Mouse (Mus musculus) testis, postnatal 14 days (tissue): ENCODE results near the gene Erich6.

Experiments used
- DNase-seq: peaks from one replicate; pipeline ENCODE4 v3.0.0; 2021; ENCODE audit warnings: low spot score

Gene Erich6

DNA sequence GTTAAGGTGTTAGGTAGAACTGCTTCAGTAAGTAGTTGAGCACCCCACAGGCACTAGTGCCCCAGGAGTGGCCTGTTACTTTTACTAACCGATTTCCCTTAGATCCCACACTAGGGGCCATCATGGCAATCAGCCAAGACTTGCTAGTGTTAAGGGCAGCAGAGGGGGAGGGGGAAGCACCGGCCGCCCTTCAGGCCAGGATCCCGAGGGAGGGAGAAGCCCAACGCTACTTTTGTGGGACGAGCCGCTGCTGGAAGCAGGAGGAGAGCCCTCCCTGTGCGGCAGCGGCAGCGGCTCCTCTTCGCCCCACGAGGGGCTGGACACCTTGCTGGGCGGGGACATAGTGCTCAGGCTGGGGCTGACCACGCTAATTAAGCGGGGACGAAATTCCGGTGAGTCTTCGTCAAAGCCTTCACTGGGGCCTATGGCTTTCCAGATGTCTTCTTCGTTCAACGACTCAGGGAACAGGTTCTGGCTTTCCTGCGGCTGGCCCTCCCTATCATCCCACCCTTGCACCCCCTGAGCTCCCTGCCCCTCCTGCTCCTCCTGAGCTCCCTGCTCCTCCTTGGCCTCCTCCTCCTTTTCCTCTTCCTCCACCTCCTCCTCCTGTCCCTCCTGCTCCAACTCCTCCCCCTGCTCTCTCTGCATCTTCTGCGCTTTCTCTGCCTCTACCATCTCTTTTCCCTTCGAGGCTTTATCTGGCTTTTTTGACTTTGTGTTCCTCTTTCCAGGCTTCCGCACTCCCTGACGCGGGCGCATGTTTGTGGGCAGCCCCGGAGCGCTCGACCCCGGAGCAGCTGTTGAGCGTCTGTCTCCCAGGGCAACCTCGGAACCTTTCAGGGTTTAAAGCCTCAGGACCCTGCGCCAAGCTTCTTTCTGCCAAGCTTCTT is at the start of gene Erich6:
Gene Erich6 (minus strand): TSS at position 802 of the 890 bp plus-strand sequence.
- peak; percentile 53 for DNase-seq

DNA sequence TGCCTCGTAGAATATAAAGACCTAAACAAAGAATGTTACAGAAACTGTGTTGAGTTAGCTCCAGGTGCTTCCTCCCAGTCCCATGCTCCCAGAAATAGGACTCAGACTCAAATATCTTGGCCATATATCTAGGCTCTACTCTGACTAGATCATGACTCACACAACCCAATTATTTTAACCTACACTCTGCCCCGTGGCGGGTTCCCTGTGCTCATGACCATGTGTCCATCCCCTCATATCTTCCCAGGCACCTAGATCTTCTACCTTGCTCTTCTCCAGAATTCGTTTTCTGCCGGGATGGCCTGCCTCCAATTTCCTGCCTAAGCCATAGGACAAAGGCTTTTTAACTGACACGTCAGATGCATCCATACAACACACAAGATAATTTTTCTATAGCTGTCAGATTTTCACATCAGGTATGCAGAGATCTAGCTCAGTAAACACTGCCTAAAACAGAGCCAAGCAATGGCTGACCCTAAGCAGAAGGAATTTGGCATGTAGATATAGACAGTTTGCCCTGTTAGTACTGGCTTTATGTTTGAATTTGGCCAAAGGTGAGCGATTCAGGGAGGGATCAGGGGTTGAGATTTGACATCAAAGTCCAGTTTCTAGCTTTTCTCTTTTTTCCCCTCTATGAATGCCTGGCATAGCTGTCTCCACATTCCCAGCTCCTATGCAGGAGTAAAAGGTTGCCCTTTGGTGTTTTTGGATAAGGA is 49.4 kb upstream of the Erich6 start:
- no peak for DNase-seq

DNA sequence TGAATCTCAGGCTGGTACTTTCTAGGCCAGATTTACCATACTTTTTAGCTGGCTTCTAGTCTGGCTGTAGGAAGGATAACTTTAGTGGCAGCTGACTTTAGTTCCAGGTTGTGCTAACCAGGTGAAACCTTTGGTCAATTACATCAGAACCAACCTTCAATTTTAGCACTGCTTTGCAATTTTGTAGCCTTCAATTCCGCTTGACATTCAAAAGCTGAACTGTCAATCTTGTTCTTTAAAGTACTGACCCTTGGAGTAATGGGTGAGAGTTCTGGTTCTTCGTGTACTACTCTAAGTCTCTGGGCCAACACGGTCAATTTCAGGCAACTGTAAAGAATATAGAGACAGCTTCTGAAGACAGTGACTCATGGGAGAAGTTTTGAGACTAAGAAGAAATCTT is 48.4 kb upstream of the Erich6 start:
- DNase-seq = no peak

DNA sequence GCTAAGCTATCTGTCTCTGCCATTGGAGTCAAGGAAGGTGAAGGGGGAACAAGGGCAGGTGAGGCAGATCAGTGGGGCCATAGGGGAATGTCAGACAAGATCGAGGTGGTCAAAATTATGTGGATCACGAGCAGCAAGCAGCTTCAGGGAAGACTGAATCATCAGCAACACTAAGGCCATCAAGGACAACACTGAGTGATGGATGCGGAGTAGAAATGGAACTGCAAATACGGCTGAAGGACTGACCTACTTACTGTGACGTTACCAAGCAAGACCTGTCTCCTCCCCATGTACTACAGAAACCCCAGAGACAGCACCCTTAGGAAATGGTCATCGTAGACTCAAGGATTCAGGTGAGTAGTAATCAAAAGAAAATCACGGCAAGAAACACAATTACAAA is 46.3 kb upstream of the Erich6 start:
- DNase-seq = no peak

DNA sequence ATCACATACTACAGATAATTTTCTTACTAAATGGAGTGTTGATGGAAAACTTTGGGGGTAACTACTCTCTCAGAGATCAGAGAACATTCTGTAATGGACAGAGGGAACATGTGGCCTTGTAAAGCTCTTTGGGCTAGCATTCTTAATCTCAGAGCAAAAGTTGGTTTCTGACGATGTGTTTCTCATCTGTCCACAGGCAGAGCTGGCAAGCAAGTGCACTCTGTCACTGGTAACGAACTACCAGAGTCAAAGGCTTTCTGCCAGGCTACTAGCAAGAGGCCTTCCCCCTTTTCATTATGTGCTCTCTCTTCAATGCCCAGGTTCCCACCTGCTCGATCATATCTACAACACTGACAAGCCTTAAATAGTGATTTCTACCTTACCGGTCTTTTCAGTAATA is 45.3 kb upstream of the Erich6 start:
- no peak for DNase-seq

DNA sequence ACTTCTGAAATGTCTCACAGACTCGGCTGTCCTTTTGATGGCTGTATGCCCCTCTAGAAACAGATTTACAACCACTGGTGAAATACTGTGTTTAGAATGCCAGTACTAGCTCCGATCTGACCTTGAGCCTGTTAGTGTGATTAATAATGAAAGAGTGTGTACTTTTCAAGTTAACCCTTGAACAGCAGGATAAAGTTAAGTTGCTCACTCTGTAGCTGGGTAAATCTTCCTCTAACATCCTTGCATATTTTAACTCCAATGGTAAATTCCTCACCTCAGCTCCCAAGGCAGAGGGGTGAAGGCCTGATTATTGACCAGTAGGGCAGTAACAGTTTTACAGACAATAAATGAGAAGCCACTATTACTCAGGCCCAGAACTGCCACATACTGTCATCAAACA is 44.8 kb upstream of the Erich6 start:
- DNase-seq = no peak

DNA sequence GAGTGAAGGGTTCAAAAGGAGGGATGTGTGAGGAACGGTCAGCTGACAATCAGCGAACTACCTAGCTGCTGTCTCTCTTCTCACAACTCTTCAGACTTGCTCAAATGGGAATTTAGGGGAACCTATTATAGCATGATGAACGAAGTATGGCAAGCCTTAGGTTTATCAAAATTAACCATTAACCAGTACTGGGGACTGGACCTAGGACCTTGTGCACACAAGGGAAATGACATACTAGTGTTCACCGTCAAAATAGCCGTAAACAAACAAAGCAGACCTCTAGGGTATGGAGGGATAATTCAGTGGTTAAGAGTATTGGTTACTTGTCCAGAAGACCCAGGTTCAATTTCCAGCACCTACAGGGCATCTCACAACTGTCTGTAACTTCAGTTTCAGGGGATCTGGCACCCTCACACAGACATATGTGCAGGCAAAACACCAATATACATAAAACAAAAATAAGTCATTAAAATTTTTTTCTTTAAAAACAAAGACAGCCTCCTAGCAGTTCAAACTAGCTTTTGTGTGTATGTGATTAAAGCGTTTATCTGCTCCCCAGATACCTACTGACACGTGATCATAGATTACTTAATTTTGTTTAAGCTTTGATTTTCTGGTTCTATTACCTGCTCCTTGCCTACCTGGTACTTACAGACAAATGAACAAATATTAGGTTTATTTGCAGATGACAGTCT is 44.1 kb upstream of the Erich6 start:
- DNase-seq = no peak

DNA sequence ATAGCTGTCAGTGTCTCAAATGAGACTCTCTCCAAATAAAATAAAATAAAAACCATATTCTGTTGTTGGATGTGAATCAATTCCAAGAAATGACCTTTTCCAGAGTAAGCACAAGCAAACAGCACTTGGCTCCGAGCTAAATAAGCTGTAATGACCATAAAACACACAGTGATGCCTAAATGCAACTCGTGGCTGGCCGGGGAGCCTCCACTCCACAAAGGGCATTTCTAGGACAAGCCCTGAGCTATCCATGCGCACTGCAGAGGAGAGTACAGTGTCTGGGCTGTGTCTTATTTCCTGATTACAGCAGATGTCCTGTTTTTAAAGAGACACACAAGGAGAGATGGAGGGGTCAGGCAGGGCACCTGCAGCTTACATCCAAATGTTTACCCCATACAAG is 43.0 kb upstream of the Erich6 start:
- DNase-seq = no peak

DNA sequence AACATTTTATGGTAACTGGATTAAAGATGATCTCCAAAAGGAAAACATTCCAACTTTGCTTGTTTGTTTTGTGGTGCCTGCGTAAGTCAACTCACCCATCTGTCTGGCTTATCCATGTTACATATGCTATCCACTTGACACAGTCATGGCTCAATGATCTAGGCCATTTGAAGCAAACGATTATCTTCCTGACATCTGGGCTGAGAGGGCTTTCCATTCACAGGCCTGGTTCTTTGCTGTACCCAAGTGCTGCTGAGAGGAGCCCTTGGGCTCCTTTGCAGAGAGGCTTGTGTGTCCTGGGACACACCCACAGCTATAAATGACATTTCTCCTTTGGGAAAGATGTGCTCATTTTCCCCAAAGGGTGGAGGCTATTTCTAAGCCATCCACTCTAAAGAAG is 41.9 kb upstream of the Erich6 start:
- DNase-seq = no peak

DNA sequence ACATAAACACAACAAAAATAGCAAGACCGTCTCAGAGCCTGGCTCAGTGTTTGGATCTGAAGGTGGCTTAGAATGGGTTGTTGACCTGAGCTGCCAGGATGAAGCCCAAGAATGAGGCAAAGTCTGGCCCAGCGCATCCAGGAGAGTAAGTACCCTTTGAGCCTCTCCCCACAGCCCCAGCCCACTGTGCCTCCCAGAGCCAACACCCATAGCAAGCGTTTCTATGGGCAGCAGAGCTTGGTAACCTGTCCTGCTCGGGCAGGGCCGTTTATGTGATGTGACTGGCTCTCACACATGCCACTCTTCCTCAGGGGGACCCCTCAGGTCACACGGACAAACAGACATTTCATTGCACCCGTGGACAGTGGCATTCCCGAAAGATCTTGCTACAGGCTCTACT is 41.4 kb upstream of the Erich6 start:
- DNase-seq = no peak

DNA sequence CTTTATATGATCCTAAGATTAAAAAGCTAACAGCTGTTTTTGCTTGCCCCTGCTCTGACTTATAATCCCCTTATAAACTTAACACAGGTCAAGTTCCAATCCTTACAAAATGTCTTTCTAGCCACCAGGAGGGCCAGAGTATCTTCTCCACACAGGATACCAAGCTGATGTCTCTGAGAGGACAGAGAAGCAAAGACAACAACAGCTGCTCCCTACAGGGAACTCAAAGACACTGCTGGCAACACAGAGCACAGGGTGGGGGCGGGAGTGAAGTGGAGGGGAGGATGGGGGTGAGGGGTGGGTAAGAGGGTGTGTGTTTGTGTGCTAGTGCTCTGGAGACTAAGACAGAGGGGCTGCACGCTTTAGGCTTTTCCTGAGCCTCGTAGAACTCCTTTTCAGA is 40.6 kb upstream of the Erich6 start:
- DNase-seq = no peak

DNA sequence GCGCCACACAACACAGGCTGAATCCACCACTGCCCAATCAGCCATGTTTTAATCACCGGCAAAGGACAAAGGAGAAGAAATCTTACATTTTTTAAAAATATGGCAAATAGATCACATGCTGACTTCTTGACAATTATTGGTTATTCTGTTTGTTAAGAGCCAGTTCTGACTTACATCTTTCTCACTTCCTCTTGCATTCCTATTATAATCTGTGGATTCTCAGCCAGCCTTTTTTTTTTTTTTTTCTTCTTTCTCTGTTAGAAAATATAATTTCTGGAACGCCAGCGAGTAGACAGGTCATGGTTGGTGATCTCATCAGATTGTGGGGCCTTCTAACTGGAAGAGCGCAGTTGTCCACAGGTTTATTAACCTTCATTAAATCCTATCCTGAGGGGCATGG is 36.3 kb upstream of the Erich6 start:
- no peak for DNase-seq

DNA sequence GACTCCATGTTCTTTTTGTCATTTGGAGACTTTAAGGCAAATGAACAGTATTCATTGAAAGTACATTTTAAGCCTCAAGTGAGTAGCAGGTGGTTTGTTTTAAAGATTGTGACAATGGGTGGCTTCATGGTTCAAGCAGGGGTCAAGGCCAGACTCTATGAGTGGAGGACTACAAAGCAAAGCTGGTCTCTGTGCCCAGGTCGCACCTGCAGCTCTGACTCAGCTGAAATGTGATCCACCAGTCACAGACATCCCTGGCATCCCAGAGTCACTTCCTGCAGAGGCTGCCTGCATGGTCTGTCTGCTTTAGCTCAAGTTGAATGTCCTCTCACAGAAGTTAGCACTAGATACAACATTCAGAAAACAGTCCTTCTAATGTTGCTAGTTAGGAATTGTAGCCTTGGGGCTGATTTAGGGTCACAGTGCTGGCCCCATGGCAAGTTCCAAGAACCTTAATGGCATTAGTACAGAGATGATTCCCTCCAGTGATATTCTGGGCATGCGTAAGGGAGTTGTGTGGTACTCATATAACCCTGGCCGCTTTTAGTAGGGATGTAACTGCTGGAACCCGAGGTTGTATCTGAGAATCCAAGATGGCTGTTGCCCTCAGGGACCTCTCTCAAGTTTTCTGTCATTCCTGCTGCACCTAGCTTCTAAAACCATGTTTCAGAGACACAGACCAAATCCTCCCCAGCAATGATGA is 35.6 kb upstream of the Erich6 start:
- DNase-seq = no peak

DNA sequence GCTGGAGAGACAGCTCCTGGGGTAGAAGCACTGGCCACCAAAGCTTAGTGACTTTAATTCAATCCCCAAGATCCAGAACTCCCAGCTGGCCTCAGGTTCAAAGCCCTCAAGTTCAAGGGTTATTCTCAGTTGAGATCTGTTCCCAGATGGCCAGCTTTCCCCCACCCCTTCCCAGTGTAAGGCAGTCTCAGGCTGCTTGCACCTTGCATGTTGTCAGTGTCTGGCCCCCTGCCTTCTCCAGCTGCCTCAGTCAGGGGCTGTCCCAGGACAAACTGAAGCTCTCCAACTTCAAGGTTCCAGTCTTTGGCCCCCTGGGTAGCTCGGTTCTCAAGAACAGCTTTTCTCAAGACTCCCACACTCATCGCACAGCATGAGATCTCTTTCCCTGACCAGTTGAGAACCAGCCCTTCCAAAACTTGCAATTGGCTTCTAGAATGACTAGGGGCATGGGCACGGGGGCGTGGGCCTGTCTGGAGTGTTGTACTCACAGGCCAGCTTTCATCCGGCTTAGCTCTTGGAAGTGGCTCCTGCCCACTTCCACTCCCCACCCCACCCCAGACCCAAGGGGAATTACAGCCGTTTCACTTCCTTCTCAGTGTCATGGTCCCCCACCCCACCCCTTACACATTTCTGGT is 34.7 kb upstream of the Erich6 start:
- no peak for DNase-seq

DNA sequence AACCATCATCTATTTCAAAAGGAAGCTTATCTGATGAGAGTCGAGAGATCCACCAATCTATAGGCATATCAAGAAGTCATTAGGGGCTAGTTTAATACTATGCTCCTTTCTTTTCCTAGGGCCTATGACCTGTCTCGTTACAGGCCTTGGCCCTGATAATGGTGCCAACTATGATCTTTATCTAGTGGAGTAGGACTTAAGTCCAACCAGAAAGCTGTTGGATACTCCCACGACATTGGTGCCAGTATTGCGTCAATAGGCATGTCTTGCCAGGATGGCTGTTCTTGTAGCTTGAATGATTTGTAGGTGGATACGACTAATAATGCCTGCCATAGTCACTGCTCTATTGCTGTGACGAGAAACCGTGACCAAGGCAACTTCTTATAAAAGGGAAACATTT is 27.0 kb upstream of the Erich6 start:
- no peak for DNase-seq

DNA sequence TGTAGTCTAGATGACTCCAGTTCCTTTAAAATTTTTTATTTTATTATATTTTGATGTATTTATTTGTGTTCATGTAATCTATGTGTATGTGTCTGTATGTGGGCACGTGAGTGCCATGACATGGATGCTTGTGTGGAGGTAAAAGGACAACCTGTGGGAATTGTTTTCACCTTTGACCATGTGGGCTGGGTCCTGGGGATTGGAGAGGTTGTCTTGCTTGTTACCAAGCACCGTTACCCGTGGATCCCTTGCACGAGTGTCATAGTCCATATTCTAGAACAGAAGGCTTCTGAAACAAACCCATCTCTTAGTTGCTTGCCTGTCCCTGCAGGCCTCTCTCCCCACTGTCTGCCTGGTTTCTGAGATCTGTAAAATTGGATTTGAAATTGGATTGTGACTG is 23.6 kb upstream of the Erich6 start:
- DNase-seq = no peak

DNA sequence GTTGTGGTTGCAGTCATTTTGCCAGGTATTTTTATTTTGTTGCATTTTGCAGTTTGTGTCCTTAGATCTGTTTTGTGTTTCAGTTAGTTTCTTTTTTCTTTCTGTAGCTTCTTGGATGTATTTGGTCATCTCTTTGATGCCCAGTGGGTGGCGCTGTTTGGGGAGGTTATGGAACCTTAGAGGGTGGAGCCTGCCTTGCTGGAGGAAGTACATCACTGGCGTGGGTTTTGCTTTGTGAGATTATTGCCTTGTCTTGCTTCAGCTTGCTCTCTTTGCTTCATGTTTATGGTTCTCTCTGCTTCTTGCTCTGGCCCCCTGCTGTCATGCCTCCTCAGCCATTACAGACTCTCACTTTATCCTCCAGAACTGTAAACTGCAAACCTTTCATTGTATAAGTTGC is 20.3 kb upstream of the Erich6 start:
- peak; percentile 32 for DNase-seq

DNA sequence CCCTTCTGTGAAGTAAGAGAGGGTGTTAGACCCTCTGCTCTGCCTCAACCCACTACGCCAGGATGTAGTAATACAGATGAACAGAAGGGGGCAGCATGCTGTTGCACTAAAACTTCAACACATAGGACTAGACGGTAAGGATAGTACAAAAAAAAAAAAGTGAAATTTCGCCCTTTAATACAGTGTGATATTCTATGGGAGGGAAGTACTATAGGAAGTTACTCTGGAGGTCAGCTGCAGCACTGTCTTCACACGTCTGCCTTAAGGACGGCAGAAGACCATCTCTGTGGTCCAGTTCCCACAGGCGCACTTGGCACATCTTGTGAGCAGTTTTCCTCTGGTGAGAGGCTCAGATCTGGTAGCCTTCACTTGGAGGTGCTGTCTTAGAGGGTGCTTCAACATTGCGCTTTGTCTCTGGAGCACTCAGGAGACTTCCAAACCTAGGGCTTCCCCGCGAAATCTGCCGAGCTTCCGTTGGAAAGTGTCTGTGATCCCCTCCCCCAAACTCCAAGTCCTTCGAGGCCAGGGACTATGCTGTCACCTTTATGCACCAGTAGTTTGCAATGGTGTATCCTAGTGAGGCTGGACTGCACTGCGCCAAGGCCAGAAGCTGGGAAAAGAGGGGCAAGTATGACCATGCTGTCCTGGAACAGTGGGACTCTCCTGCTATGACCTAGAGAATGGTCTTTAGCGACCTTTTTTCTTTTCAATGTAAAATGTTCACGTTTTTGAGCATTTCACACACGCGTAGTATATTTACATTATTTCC is 18.5 kb upstream of the Erich6 start:
- DNase-seq = peak; percentile 47

DNA sequence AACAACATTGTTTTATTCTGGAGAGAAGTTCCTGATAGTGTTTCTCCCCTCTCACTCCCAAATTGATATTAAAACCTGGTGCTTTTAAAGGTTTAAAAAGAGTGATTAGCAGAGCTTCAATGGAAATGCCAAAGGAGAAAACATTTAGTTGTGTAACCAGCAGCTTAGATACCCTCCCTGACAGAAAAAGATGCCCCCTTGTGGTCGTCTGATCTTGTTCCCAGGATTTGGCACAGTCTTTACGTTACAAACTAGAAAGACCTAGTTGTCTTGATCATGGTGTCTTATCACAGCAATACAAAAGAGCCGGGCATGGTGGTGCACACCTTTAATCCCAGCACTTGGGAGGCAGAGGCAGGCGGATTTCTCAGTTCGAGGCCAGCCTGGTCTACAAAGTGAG is 16.9 kb upstream of the Erich6 start:
- no peak for DNase-seq

DNA sequence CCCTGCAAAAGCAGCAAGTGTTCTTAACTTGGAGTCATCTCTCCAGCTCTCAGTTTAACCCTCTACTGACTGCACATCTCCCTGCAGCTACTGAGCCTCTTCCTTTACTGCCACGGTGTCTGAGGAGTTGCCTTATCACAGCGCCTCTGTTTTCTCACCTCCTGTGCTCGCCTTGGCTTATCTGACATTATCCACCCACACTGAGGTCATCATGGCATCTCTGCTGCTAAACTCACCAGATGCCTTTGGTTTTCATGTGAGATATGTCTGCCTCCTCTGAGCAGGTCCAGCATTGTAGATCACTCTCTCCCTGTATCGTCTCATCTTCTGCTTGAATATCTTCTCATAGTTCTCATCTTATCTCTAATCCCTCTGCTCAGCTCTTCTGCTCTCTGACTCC is 13.3 kb upstream of the Erich6 start:
- no peak for DNase-seq

DNA sequence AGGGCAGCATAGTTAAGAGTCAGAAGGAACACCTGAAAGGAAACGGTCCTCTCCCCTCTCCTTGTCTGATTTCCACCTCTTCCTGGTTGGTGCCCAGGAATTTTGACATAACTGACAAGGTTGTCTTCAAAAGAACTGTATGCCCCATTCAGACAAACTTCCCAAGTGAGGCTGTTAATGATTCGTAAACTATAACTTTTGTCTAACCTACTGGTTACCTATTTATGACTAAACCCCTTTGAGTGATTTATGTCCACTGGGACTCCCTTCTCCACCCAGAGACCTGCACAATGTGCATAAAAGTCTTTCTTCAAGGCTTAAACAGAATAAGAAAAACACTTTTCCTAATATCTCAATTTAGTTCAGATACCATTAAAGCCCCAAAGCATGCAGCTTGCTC is 10.2 kb upstream of the Erich6 start:
- DNase-seq = no peak
